Mouse (Mus musculus) neural tube, embryonic 13.5 days (tissue): Measurements from ENCODE around the gene Sgcd. TPM values are rescaled to one million over a fixed set of nuclear protein-coding genes. Genes with fewer than 3 reads are reported as not detected.

ENCODE experiments used
- ATAC-seq: fragments of 200-750 bp; cut with Nextera tagmentation; 2 replicates; pipeline ENCODE4 v1.8.0; 2017; ENCODE audit warnings: low read depth, mild to moderate bottlenecking, moderate TSS enrichment, moderate library complexity
- H3K27ac ChIP-seq: fragments of 300-500 bp; sonication (generic); replicated peaks from 2 replicates; pipeline ENCODE4 v1.5.1; 2015; ENCODE audit warnings: moderate library complexity, mild to moderate bottlenecking, inconsistent platforms
- H3K27me3 ChIP-seq: fragments of 300-500 bp; sonication (generic); 2 replicates; pipeline ENCODE4 v1.6.1; 2015; ENCODE audit warnings: mild to moderate bottlenecking, inconsistent platforms
- H3K36me3 ChIP-seq: fragments of 300-500 bp; sonication (generic); 2 replicates; pipeline ENCODE4 v1.6.1; 2015; ENCODE audit warnings: mild to moderate bottlenecking, inconsistent platforms
- H3K4me1 ChIP-seq: fragments of 300-500 bp; sonication (generic); replicated peaks from 2 replicates; pipeline ENCODE4 v1.6.1; 2015; ENCODE audit warnings: inconsistent platforms
- H3K4me2 ChIP-seq: fragments of 300-500 bp; sonication (generic); 2 replicates; pipeline ENCODE4 v1.6.1; 2015; ENCODE audit warnings: inconsistent platforms, mild to moderate bottlenecking, moderate library complexity
- H3K4me3 ChIP-seq: fragments of 300-500 bp; sonication (generic); 2 replicates; pipeline ENCODE4 v1.5.1; 2015; ENCODE audit warnings: mild to moderate bottlenecking, inconsistent platforms
- H3K9ac ChIP-seq: fragments of 300-500 bp; sonication (generic); 2 replicates; pipeline ENCODE4 v1.6.1; 2015; ENCODE audit warnings: moderate library complexity, mild to moderate bottlenecking, inconsistent platforms
- H3K9me3 ChIP-seq: fragments of 300-500 bp; sonication (generic); 2 replicates; pipeline ENCODE4 v1.6.1; 2016; ENCODE audit warnings: inconsistent platforms
- WGBS: fragments of 180-500 bp; shearing (Covaris S2); methylation state at CpG from one replicate; pipeline ENCODE4 v1.1.7; 2015; 5-methylcytosine and 5-hydroxymethylcytosine counted together
- polyA plus RNA-seq: library from polyadenylated mRNA; unstranded; fragments of >200 nt; fragmentation: Nextera tagmentation; extraction: Ambion mirVana; gene quantifications from 2 replicates; pipeline ENCODE4 v1.2.1, GENCODE M21; 2015

Sgcd gene
- polyA plus RNA-seq, 1 experiment from 2014 or later: 3.0 TPM

DNA sequence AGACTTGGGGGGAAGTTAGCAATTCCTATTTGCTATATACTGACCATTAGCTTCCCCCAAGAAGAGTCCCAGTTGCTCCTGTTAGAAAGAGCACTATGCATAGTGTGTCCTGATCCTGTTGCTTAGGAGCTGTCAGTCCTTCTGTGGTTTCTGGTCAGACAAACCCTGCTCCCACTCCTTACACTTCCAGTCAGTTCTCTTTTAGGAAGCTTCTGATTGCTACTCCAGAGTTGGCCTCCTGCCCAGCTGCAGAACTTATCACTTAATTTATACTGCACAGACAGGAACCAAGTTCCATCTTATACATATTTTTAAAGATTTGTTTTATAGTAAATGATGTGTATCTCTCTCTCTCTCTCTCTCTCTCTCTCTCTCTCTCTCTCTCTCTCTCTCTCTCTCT lies 878.5 kb downstream of the Sgcd start:
- no peaks in the 10 kb centered on the region for H3K9me3 ChIP-seq
- H3K4me3 ChIP-seq: no peak overlapping the region
- H3K4me2 ChIP-seq: no peak overlapping the region
- H3K4me1 ChIP-seq: no peaks in the 10 kb centered on the region
- H3K36me3 ChIP-seq: no peaks in the 10 kb centered on the region
- no peaks in the 10 kb centered on the region for H3K27me3 ChIP-seq
- no peak overlapping the region for H3K9ac ChIP-seq
- no peak for ATAC-seq
- no peak overlapping the region for H3K27ac ChIP-seq

GRCm38 (mm10) chr11:47107661-47108060 lies 881.1 kb downstream of the Sgcd start:
- H3K4me3 ChIP-seq: no peak overlapping the region
- 76% methylated on average over 2 of the region's 2 CpGs for WGBS
- no peaks in the 10 kb centered on the region for H3K4me1 ChIP-seq
- no peak overlapping the region for H3K9ac ChIP-seq
- H3K36me3 ChIP-seq: no peaks in the 10 kb centered on the region
- H3K4me2 ChIP-seq: no peak overlapping the region
- no peak overlapping the region for H3K27ac ChIP-seq
- no peaks in the 10 kb centered on the region for H3K9me3 ChIP-seq
- H3K27me3 ChIP-seq: no peaks in the 10 kb centered on the region
- no peak for ATAC-seq

GRCm38 (mm10) chr11:47093296-47093912 lies 895.4 kb downstream of the Sgcd start:
- 83% methylated on average over 5 of the region's 5 CpGs for WGBS

DNA sequence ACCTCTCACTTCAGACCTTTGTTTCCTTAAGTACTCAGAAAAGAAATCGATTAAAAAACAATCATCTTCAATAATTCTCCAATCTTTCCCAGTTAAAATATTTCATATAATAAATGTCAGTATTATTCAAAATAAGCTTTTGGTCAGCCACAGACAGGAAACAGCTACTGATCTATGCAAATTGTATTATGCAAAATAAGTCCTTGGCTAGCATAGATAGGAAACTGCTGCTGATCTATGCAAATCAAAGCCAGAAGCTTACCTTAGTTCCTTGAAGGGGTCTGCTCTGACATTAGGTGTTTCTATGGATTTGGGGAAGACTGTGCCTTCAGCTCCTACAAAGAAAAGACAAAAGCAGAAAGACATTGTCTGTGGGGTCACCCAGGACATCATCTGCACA lies 906.3 kb downstream of the Sgcd start:
- Histone ChIP-seq H3K27ac (no peak overlapping the region), H3K4me2 (no peak overlapping the region), H3K9ac (no peak overlapping the region), H3K4me3 (no peak overlapping the region), H3K36me3 (no peaks in the 10 kb centered on the region), H3K27me3 (no peaks in the 10 kb centered on the region), H3K4me1 (no peaks in the 10 kb centered on the region), H3K9me3 (no peaks in the 10 kb centered on the region)
- WGBS: 88% methylated on average over 1 of the region's 1 CpGs
- no peak for ATAC-seq

More at GRCm38 (mm10) chr11:47093296-47093912, 895.4 kb downstream of the Sgcd start:
- Histone ChIP-seq H3K27me3 (no peaks in the 10 kb centered on the region), H3K9me3 (no peaks in the 10 kb centered on the region), H3K9ac (no peak overlapping the region), H3K4me1 (no peaks in the 10 kb centered on the region), H3K36me3 (no peaks in the 10 kb centered on the region), H3K4me2 (no peak overlapping the region), H3K4me3 (no peak overlapping the region), H3K27ac (no peak overlapping the region)
- ATAC-seq: no peak

GRCm38 (mm10) chr11:47073538-47073937 lies 915.2 kb downstream of the Sgcd start:
- ATAC-seq: no peak
- Histone ChIP-seq H3K36me3 (no peaks in the 10 kb centered on the region), H3K9ac (no peak overlapping the region), H3K27ac (no peak overlapping the region), H3K27me3 (no peaks in the 10 kb centered on the region), H3K4me3 (no peak overlapping the region), H3K4me2 (no peak overlapping the region), H3K4me1 (no peaks in the 10 kb centered on the region), H3K9me3 (no peaks in the 10 kb centered on the region)
- 41% methylated on average over 1 of the region's 1 CpGs for WGBS

- H3K9me3 ChIP-seq: no peaks in the 10 kb centered on the region
- no peak overlapping the region for H3K9ac ChIP-seq
Observed at GRCm38 (mm10) chr11:47071161-47071560, 917.6 kb downstream of the Sgcd start.

GRCm38 (mm10) chr11:47069769-47070384 lies 918.9 kb downstream of the Sgcd start:
- ATAC-seq: no peak
- no peak overlapping the region for H3K27ac ChIP-seq
- no peaks in the 10 kb centered on the region for H3K36me3 ChIP-seq
- whole genome bisulfite sequencing: 87% methylated on average over 2 of the region's 2 CpGs
- H3K9me3 ChIP-seq: no peaks in the 10 kb centered on the region
- no peaks in the 10 kb centered on the region for H3K4me1 ChIP-seq
- no peak overlapping the region for H3K4me3 ChIP-seq
- no peak overlapping the region for H3K9ac ChIP-seq
- H3K4me2 ChIP-seq: no peak overlapping the region
- no peaks in the 10 kb centered on the region for H3K27me3 ChIP-seq

More at GRCm38 (mm10) chr11:47071161-47071560, 917.6 kb downstream of the Sgcd start:
- Histone ChIP-seq H3K4me1 (no peaks in the 10 kb centered on the region), H3K27ac (no peak overlapping the region), H3K36me3 (no peaks in the 10 kb centered on the region), H3K4me2 (no peak overlapping the region), H3K4me3 (no peak overlapping the region), H3K27me3 (no peaks in the 10 kb centered on the region)
- ATAC-seq: no peak
- WGBS: 85% methylated on average over 2 of the region's 2 CpGs

GRCm38 (mm10) chr11:47063690-47064089 lies 925.1 kb downstream of the Sgcd start:
- H3K27me3 ChIP-seq: no peaks in the 10 kb centered on the region
- no peak overlapping the region for H3K9ac ChIP-seq
- H3K27ac ChIP-seq: no peak overlapping the region
- no peak overlapping the region for H3K4me2 ChIP-seq
- no peaks in the 10 kb centered on the region for H3K36me3 ChIP-seq
- no peak for ATAC-seq
- no peaks in the 10 kb centered on the region for H3K9me3 ChIP-seq
- no peaks in the 10 kb centered on the region for H3K4me1 ChIP-seq
- WGBS: 77% methylated on average over 4 of the region's 4 CpGs
- no peak overlapping the region for H3K4me3 ChIP-seq

- Histone ChIP-seq H3K9ac (no peak overlapping the region), H3K4me3 (no peak overlapping the region), H3K9me3 (no peaks in the 10 kb centered on the region), H3K27me3 (no peaks in the 10 kb centered on the region), H3K36me3 (no peaks in the 10 kb centered on the region), H3K27ac (no peak overlapping the region), H3K4me2 (no peak overlapping the region), H3K4me1 (no peaks in the 10 kb centered on the region; the same call in 1 of the 2 replicates)
- peak; percentile 19; the same call in 1 of the 2 replicates for ATAC-seq
- WGBS: 51% methylated on average over 2 of the region's 2 CpGs
Observed at GRCm38 (mm10) chr11:47050390-47050789, 938.4 kb downstream of the Sgcd start.

- no peak for ATAC-seq
- H3K4me2 ChIP-seq: no peak overlapping the region
- no peak overlapping the region for H3K27ac ChIP-seq
- no peak overlapping the region for H3K4me3 ChIP-seq
- no peak overlapping the region for H3K9ac ChIP-seq
- WGBS: 82% methylated on average over 4 of the region's 4 CpGs
- H3K9me3 ChIP-seq: no peaks in the 10 kb centered on the region
- no peaks in the 10 kb centered on the region for H3K36me3 ChIP-seq
- no peaks in the 10 kb centered on the region; the same call in 1 of the 2 replicates for H3K4me1 ChIP-seq
- no peaks in the 10 kb centered on the region for H3K27me3 ChIP-seq
Observed at GRCm38 (mm10) chr11:47049756-47050155, 939.0 kb downstream of the Sgcd start.

GRCm38 (mm10) chr11:47032318-47032717 lies 956.5 kb downstream of the Sgcd start:
- Histone ChIP-seq H3K36me3 (no peaks in the 10 kb centered on the region), H3K4me3 (no peak overlapping the region), H3K9ac (no peak overlapping the region), H3K4me2 (no peak overlapping the region), H3K9me3 (no peaks in the 10 kb centered on the region), H3K4me1 (no peaks in the 10 kb centered on the region), H3K27ac (no peak overlapping the region), H3K27me3 (no peaks in the 10 kb centered on the region)
- 87% methylated on average over 5 of the region's 5 CpGs for WGBS
- ATAC-seq: no peak

GRCm38 (mm10) chr11:47020874-47021273 lies 967.9 kb downstream of the Sgcd start:
- H3K4me2 ChIP-seq: no peak overlapping the region
- H3K27ac ChIP-seq: no peak overlapping the region
- H3K4me3 ChIP-seq: no peak overlapping the region
- no peak overlapping the region for H3K9ac ChIP-seq
- H3K4me1 ChIP-seq: no peaks in the 10 kb centered on the region
- ATAC-seq: no peak
- H3K27me3 ChIP-seq: no peaks in the 10 kb centered on the region
- no peaks in the 10 kb centered on the region for H3K36me3 ChIP-seq
- 73% methylated on average over 6 of the region's 6 CpGs for WGBS
- no peaks in the 10 kb centered on the region for H3K9me3 ChIP-seq

- no peak overlapping the region for H3K4me2 ChIP-seq
- no peaks in the 10 kb centered on the region for H3K4me1 ChIP-seq
- H3K9me3 ChIP-seq: no peaks in the 10 kb centered on the region
- H3K27ac ChIP-seq: no peak overlapping the region
- H3K36me3 ChIP-seq: no peaks in the 10 kb centered on the region
- H3K27me3 ChIP-seq: no peaks in the 10 kb centered on the region
- no peak overlapping the region for H3K4me3 ChIP-seq
- ATAC-seq: no peak
- WGBS: 33% methylated on average over 2 of the region's 2 CpGs
- no peak overlapping the region for H3K9ac ChIP-seq
Observed at GRCm38 (mm10) chr11:47018139-47018538, 970.6 kb downstream of the Sgcd start.
